Mouse (Mus musculus) heart, adult 11 months (tissue): ENCODE measurements around the gene Pi16.
A peak's percentile ranks its signal among the peaks of the same experiment; 100 is the strongest.

Experiments
- DNase-seq: peaks from one replicate; pipeline ENCODE4 v3.0.0; 2022

Pi16 gene

GRCm38 (mm10) chr17:29304376-29305057 lies 13.0 kb upstream of the Pi16 start:
- peak; percentile 98 for DNase-seq

DNA sequence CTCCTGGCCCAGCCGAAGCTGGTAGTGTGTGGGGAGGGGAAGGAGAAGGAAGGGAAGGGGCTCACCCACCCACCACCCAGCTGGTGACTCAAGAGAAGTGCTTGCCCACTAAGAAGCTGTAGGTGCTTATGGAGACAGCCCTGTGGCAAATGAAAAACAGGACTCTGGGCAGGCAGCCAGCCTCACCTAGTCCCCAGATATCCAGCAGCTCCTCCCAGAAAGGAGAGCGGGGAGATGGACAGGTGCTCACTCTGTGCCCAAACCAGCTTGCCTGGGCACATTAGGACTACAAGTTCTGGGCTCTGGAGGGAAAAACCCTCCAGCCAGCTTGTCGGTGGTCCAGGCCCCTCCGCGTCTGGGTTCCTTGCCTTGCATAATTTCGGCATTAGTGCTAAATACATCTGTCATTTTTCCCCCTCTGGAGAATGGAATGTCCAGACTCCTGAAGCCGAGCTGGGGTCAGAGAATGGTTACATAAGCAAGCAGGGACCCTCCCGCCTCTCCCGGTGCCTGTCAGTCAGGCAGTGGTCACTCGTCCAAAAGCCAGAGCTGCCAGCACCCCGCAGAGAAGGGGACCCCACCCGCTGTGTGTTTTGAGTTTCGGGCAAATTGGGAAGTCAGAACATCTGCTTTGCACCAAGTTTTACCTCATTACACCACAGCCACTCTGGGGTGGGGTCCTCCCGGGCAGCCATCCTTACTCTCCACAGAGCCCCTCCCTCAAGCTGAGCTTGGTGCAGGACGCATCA lies 12.2 kb upstream of the Pi16 start:
- DNase-seq = peak; percentile 98

DNA sequence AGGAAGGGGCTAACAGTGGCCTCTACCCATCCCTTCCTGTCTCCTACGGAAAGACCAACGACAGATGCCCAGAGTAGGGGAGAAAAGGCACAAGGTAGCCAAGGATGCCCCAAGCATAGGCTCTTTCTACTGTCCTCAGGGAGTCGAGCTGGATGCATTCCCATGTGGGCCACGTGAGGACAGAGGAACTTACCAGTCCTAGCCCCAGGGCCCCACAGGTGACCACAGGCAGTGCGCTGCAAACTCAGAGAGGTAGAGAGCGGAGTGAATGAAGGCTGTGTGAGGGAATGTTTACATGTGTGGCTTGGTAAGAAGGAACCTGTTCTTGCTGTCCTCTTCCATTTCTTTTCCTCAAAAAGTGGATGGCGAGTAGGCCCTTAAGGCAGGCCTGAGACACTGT lies 11.6 kb upstream of the Pi16 start:
- no peak for DNase-seq

- peak; percentile 96 for DNase-seq
These were observed 7.3 kb upstream of the Pi16 start for GRCm38 (mm10) chr17:29310056-29310623.

DNA sequence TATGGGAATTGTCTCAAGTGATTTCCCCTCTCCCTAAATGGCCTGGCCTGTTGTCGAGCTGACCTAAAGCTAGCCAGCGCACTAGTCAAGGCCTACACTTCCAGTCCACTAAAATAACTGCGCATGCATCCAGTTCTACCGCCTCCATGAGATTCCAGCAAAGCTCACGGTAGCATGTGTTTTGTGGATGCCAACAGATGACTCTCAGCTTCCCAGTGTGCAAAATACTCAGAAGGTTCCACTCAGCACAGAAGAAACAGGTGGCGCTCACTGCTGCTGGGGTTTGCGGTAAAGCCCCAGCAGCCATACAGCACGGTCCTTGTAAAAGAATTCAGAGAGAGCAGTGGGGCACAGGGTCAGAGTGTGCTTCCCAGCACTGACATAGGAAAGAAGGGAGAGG lies 5.9 kb upstream of the Pi16 start:
- DNase-seq = no peak

DNA sequence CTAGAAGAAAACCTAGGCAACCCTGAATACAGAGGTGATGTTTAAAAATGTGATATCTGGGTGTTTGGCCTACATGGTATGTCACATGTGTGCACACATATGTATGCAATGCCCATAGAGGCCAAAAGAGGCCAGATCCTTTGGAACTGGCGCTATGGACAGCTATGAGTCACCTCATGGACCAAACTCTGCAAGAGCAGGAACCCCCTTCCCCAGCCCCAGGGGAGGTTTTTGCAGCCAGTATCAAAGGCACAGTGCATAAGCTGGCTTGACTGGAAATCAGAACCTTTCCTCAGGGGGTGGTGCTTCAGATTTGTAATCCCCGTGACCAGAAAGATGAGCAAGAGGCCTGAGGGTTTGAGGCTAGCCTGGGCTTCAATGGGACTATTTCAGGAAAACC lies 5.4 kb upstream of the Pi16 start:
- DNase-seq = peak; percentile 90

- no peak for DNase-seq
These were observed 4.2 kb upstream of the Pi16 start for GRCm38 (mm10) chr17:29313300-29313699.

GRCm38 (mm10) chr17:29315672-29316465 lies 1.6 kb upstream of the Pi16 start:
- peak; percentile 89 for DNase-seq

GRCm38 (mm10) chr17:29316891-29317290 lies 589 bp upstream of the Pi16 start:
- DNase-seq = peak; percentile 95

- peak; percentile 97 for DNase-seq
These were observed 1.3 kb downstream of the Pi16 start for GRCm38 (mm10) chr17:29318731-29319250.

- DNase-seq = peak; percentile 90
These were observed 2.0 kb downstream of the Pi16 start for GRCm38 (mm10) chr17:29319476-29319875.

GRCm38 (mm10) chr17:29319881-29320639 lies 2.6 kb downstream of the Pi16 start:
- DNase-seq = peak; percentile 93

DNA sequence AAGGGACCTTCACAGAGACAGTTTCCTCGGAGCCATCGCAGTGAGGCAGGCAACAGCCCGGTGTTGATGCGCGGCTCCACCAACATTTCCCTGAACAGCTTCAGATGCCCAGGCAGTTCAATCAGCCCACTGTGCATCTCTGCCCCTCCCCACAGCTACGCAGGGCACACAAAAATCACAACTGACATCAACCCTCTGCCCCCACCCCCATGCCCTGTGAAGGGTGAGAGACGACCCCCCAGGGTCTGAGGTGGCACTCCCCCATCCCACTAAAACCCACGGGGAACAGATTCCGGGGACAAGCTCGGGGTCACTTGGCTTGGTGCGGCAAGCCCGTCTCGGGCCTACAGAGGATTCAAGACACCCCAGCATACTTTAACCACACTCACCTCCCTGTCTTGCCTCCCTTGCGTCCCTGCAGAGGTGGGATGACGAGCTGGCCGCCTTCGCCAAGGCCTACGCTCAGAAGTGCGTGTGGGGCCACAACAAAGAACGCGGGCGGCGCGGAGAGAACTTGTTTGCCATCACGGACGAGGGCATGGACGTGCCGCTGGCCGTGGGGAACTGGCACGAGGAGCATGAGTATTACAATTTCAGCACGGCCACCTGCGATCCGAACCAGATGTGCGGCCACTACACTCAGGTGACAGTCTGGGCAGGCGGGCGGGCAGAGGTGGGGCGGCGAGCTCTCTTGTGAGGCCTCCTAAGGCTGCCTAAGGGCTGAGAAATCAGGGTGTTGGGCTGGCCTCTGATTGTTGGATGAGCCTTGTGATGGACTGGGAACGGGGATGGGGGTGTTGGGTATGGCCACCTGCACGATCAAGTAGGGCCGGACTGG lies 4.5 kb downstream of the Pi16 start:
- peak; percentile 91 for DNase-seq

- DNase-seq = peak; percentile 90
These were observed 5.1 kb downstream of the Pi16 start for GRCm38 (mm10) chr17:29322603-29322962.

GRCm38 (mm10) chr17:29323625-29324024 lies 6.1 kb downstream of the Pi16 start:
- peak; percentile 89 for DNase-seq

DNA sequence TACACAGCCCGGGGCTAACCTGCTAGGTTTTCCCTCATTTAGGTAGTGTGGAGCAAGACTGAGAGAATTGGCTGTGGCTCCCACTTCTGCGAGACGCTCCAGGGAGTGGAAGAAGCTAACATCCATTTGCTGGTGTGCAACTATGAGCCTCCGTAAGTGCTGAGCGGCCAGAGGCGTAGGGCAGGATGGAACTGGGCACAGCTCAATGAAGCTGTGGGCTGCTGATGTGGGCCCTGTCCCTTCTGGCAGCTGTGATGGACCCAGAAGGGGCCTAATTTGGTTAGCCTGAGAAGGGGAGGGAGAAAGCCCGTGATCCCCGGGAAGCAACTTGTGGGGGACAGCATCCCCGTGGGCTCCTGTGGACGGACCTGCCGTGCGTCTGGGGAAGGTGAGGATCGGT lies 8.4 kb downstream of the Pi16 start:
- no peak for DNase-seq

DNA sequence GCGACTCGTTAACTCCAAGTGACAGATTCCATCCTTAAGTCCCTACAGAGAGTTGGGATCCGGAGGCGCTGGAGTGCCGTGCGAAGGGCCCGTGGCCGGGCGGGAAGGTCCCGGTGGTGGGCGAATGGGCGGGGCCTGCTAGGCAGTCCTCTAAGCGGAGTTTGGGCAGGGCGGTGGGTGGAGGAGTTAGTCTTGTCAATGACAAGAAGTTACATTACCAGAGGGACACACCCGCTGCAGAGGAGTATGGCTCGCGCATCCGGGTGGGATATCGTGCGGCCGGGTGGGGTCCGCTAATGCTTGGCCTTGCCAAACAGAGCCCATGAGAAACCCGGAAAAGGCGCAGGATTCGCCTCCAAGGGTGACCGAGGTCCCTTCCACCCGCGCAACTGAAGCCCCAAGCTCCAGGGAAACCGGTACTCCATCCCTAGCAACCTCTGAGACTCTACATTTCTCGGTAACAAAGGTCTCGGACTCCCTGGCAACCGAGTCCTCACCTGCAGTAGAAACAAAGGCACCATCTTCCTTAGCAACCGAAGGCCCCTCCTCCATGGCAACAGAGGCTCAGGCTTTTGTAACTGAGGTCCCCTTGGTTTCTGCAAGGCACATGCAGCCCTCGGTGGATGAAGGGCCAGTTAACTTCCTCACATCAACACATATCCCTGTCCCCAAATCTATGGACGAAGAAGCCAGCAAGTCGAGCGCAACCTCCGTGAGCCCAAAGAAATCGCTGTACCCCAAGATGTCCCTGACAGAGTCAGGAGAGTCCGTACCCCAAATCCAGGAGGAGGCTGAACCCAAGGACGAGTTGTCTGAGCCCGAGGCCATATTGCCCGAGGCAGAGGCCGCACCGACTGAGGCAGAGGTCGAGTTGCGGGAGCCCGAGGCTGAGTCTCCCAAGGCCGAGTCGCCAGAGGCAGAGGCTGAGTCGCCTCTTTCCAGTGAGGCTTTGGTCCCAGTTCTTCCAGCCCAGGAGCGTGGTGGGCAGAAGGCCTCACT lies 9.3 kb downstream of the Pi16 start:
- DNase-seq = peak; percentile 96

DNA sequence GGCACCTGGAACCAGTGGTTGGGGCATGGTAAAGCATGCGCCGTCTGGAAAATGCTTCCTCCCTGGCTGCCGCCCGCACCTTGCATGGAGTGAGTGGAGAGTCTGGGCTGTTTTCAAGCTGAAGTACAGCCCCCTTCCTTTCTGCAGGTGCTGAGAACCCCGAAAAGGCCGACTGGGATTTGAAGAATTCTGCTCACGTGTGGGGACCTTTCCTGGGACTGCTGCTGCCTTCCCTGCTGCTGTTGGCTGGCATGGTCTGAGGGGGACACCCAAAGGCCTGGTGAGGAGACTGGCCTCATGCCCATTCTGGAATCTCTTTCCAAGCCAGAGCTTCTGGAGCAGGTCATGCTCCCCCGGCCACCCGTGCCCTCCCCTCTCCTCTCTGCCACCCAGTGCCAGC lies 10.2 kb downstream of the Pi16 start:
- DNase-seq = peak; percentile 92

- peak; percentile 91 for DNase-seq
These were observed 12.7 kb downstream of the Pi16 start for GRCm38 (mm10) chr17:29330221-29330620.
